Mouse (Mus musculus): ENCODE results near the gene D5Ertd577e. TPM values are rescaled to one million over a fixed set of nuclear protein-coding genes. Genes with fewer than 3 reads are reported as not detected.
"Not testable (repeated sequence)": the region's sequence is repeated elsewhere in the genome, so short reads cannot be mapped to it uniquely, and the experiment has no call there.

Gene D5Ertd577e
- not detected for total RNA-seq (2021)

DNA sequence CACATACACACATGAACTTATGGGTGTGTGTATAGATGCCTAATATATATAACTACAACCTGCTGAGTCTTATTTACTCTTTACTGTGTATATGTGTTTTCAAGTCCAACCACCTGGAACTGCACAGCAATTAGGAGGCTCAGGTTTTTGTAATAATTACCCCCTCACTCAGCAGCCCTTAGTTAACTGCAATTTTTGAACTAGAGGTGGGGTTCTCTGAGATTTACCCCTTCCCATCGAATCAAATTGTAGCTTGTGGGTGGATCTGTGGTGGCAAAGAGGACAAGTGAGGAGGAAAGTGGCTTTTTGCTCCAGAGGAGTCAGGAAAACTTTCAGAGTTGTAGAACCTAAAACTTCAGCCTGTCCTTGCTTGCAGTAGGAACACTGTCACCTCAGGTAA is at the start of gene D5Ertd577e:
TSS of gene D5Ertd577e (plus strand) at position 301 of the 400 bp plus-strand sequence.
- intact Hi-C loops (cut with DNase I); DNase-seq (ENCODE audit: extremely low spot score in 1 of 2, low spot score in 2 of 2): not testable (repeated sequence)

DNA sequence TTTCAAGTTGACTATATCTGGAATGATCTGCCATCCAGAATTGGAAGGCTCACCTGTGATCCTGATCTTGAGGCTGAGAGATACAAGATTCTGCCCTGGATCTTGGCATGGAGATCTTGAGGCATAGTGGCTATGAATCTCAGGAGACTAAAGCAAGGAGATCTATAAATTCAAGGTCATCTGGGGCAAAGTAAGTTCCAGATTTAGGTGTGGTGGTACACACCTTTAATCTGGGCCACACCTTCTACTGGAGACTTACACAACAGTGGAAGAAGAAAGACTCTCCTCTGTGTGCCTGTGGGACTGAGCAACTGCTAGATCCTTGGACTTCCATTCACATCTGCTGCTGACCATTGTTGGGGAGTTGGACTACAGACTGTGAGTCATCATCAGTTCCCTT is 53.9 kb downstream of the D5Ertd577e start, which contains the start of gene Gm3286:
TSS of gene Gm3286 (plus strand) at position 301 of the 400 bp plus-strand sequence.
- DNase-seq (ENCODE audit: extremely low spot score in 1 of 2, low spot score in 2 of 2); intact Hi-C loops (cut with DNase I): not testable (repeated sequence)

Other genes with a start within 250 kb of the D5Ertd577e start
- gene Gm10424, start 184.0 kb upstream of the D5Ertd577e start, total RNA-seq (2021): not detected
- gene Gm3259, start 150.9 kb upstream of the D5Ertd577e start, total RNA-seq (2021): not detected
- gene Gm3286, start 54.0 kb downstream of the D5Ertd577e start, total RNA-seq (2021): not detected
- gene Gm7971, start 138.1 kb downstream of the D5Ertd577e start, total RNA-seq (2021): not detected